Mouse (Mus musculus) small intestine, adult 2 months (tissue): ENCODE measurements at regions not wholly inside any gene's neighbourhood (a gene's known extent, or its start where the extent isn't known, plus 50 kb on each side); places are given as distances from the start of the nearest gene placed in this dataset.

Experiments used
- CTCF ChIP-seq: fragments of 200-500 bp; IDR thresholded peaks from 2 replicates; pipeline ENCODE4 v1.5.1; 2012; ENCODE audit warnings: low read depth, mild to moderate bottlenecking, control low read depth, inconsistent platforms, low read length, moderate library complexity, mixed read lengths; ENCODE audit not compliant: insufficient replicate concordance, insufficient read length; ENCODE audit errors: extremely low read depth
- POLR2A ChIP-seq: fragments of 200-500 bp; IDR thresholded peaks from 2 replicates; pipeline ENCODE4 v1.6.1; 2012; ENCODE audit warnings: low read depth, mild to moderate bottlenecking, control low read depth, inconsistent platforms, low read length, moderate library complexity

DNA sequence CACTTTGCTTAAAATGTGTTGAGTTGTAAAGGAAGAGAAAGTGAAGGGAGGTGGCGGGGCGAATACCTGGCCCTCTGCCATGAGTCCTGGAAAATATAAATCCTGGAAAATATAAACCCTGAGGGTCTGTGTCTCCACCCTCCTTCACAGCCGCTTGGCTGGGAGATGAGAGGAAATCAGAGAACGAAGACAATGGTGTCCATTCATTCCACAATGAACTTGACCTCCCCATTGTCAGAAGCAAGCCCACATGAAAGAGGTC, 61.9 kb upstream of the Cdh4 start:
- TF ChIP-seq POLR2A: no peak
- TF ChIP-seq CTCF: no peak
